Mouse (Mus musculus): ENCODE measurements around the gene Sco2.

- TF ChIP-seq CTCF (IDR thresholded peaks at IDR 0.05; ENCODE audit: low read depth, low read length) (no peak), POLR2A (IDR thresholded peaks at IDR 0.05; ENCODE audit: borderline replicate concordance, low read depth, low read length) (no peak)
Observed at GRCm38 (mm10) chr15:89415282-89415681, 41.6 kb upstream of the Sco2 start.
